Mouse (Mus musculus) heart, embryonic 14.5 days (tissue): Measurements from ENCODE around the gene Adcy5. TPM values are rescaled to one million over a fixed set of nuclear protein-coding genes. Genes with fewer than 3 reads are reported as not detected.

Source experiments
- ATAC-seq: fragments of 200-750 bp; cut with Nextera tagmentation; 2 replicates; pipeline ENCODE4 v1.8.0; 2017; ENCODE audit warnings: low read depth, moderate TSS enrichment; ENCODE audit not compliant: insufficient number of reproducible peaks, insufficient read depth, low FRiP score
- H3K27ac ChIP-seq, 2 experiments: fragments of 200-500 bp in 1 of 2; fragments of 300-500 bp in 1 of 2; sonication (generic) in 1 of 2; replicated peaks in 1 of 2; 2 replicates each; pipeline ENCODE4 v1.5.1; 2012 to 2014; ENCODE audit warnings: low read depth in 2 of 2, low read length in 2 of 2, control low read depth in 1 of 2, mild to moderate bottlenecking in 1 of 2, mixed read lengths in 1 of 2; ENCODE audit not compliant: control insufficient read depth in 1 of 2, insufficient read depth in 1 of 2
- H3K27me3 ChIP-seq: fragments of 300-500 bp; sonication (generic); 2 replicates; pipeline ENCODE4 v1.6.1; 2014; ENCODE audit warnings: mild to moderate bottlenecking, low read length, control low read depth; ENCODE audit not compliant: control insufficient read depth, insufficient read depth
- H3K36me3 ChIP-seq: fragments of 300-500 bp; sonication (generic); 2 replicates; pipeline ENCODE4 v1.6.1; 2014; ENCODE audit warnings: mild to moderate bottlenecking, control low read depth, low read length, mixed read lengths; ENCODE audit not compliant: control insufficient read depth, insufficient read depth
- H3K4me1 ChIP-seq, 2 experiments: fragments of 200-500 bp in 1 of 2; fragments of 300-500 bp in 1 of 2; sonication (generic) in 1 of 2; 2 replicates each; pipeline ENCODE4 v1.6.1; 2012 to 2014; ENCODE audit warnings: low read length in 2 of 2, control low read depth in 1 of 2, mixed read lengths in 1 of 2; ENCODE audit not compliant: control insufficient read depth in 2 of 2, insufficient read depth in 2 of 2
- H3K4me2 ChIP-seq: fragments of 300-500 bp; sonication (generic); 2 replicates; pipeline ENCODE4 v1.6.1; 2014; ENCODE audit warnings: mild to moderate bottlenecking, low read length
- H3K4me3 ChIP-seq, 2 experiments: fragments of 200-500 bp in 1 of 2; fragments of 300-500 bp in 1 of 2; sonication (generic) in 1 of 2; 2 replicates each; pipeline ENCODE4 v1.5.1; 2012 to 2014; ENCODE audit warnings: low read length in 2 of 2, mild to moderate bottlenecking in 2 of 2, control low read depth in 1 of 2, low read depth in 1 of 2, moderate library complexity in 1 of 2; ENCODE audit not compliant: control insufficient read depth in 1 of 2, insufficient read depth in 1 of 2
- H3K9ac ChIP-seq: fragments of 300-500 bp; sonication (generic); 2 replicates; pipeline ENCODE4 v1.6.1; 2014; ENCODE audit warnings: mild to moderate bottlenecking, low read length
- H3K9me3 ChIP-seq: fragments of 300-500 bp; sonication (generic); 2 replicates; pipeline ENCODE4 v1.6.1; 2016; ENCODE audit warnings: low read length, control low read depth; ENCODE audit not compliant: control insufficient read depth
- WGBS: fragments of 180-500 bp; shearing (Covaris S2); extraction: QIAGEN DNeasy Blood & Tissue Kit; methylation state at CpG from one replicate; pipeline ENCODE4 v1.1.7; 2014; 5-methylcytosine and 5-hydroxymethylcytosine counted together
- polyA plus RNA-seq: library from polyadenylated mRNA; unstranded; fragments of >200 nt; fragmentation: Nextera tagmentation; extraction: Ambion mirVana; gene quantifications from 2 replicates; pipeline ENCODE4 v1.2.1, GENCODE M21; 2014

The Adcy5 gene
- polyA plus RNA-seq, 1 experiment from 2014 or later: 11.4 TPM

- 75% methylated on average over 7 of the region's 7 CpGs for WGBS
- ATAC-seq: no peak
- Histone ChIP-seq H3K27me3 (no peaks in the 10 kb centered on the region), H3K4me2 (no peak overlapping the region), H3K9ac (no peak overlapping the region), H3K4me3 (no peak overlapping the region), H3K9me3 (peaks cover 6% of the 10 kb centered on the region; the same call in 1 of the 2 replicates), H3K27ac (no peak overlapping the region), H3K4me1 (peaks cover 12 to 15% of the 10 kb centered on the region in 2 experiments), H3K36me3 (no peaks in the 10 kb centered on the region)
Observed at GRCm38 (mm10) chr16:35116328-35116956, 38.2 kb upstream of the Adcy5 start.

GRCm38 (mm10) chr16:35117436-35117835 lies 37.2 kb upstream of the Adcy5 start:
- Histone ChIP-seq H3K27ac (no peak overlapping the region), H3K4me3 (no peak overlapping the region), H3K4me1 (peaks cover 11 to 15% of the 10 kb centered on the region in 2 experiments), H3K9me3 (peaks cover 6% of the 10 kb centered on the region; the same call in 1 of the 2 replicates), H3K27me3 (no peaks in the 10 kb centered on the region), H3K36me3 (no peaks in the 10 kb centered on the region), H3K4me2 (no peak overlapping the region), H3K9ac (no peak overlapping the region)
- 33% methylated on average over 7 of the region's 7 CpGs for WGBS
- no peak; the same call in 1 of the 2 replicates for ATAC-seq

- Histone ChIP-seq H3K4me1 (peaks cover 13 to 15% of the 10 kb centered on the region in 2 experiments), H3K4me3 (no peak overlapping the region), H3K27me3 (no peaks in the 10 kb centered on the region), H3K4me2 (no peak overlapping the region), H3K9ac (no peak overlapping the region), H3K9me3 (peaks cover 6% of the 10 kb centered on the region; the same call in 1 of the 2 replicates), H3K27ac (no peak overlapping the region), H3K36me3 (no peaks in the 10 kb centered on the region)
- no peak for ATAC-seq
- 37% methylated on average over 4 of the region's 4 CpGs for WGBS
Observed at GRCm38 (mm10) chr16:35120603-35121002, 34.1 kb upstream of the Adcy5 start.

GRCm38 (mm10) chr16:35127270-35127669 lies 27.4 kb upstream of the Adcy5 start:
- no peak overlapping the region for H3K4me2 ChIP-seq
- no peaks in the 10 kb centered on the region for H3K9me3 ChIP-seq
- H3K4me1 ChIP-seq: peaks cover 4 to 8% of the 10 kb centered on the region in 2 experiments; a peak in 3 of 4 replicates
- H3K9ac ChIP-seq: no peak overlapping the region
- H3K27ac ChIP-seq: no peak overlapping the region
- no peak overlapping the region for H3K4me3 ChIP-seq
- H3K36me3 ChIP-seq: no peaks in the 10 kb centered on the region
- no peaks in the 10 kb centered on the region for H3K27me3 ChIP-seq
- ATAC-seq: no peak
- 89% methylated on average over 5 of the region's 5 CpGs for WGBS

GRCm38 (mm10) chr16:35130172-35130571 lies 24.5 kb upstream of the Adcy5 start:
- H3K9ac ChIP-seq: no peak overlapping the region
- H3K27ac ChIP-seq: no peak overlapping the region
- H3K36me3 ChIP-seq: no peaks in the 10 kb centered on the region
- H3K4me2 ChIP-seq: no peak overlapping the region
- no peak overlapping the region for H3K4me3 ChIP-seq
- H3K4me1 ChIP-seq: peaks cover 4 to 6% of the 10 kb centered on the region in 2 experiments; a peak in 3 of 4 replicates
- H3K9me3 ChIP-seq: no peaks in the 10 kb centered on the region
- H3K27me3 ChIP-seq: no peaks in the 10 kb centered on the region
- 53% methylated on average over 3 of the region's 3 CpGs for WGBS
- ATAC-seq: no peak

- Histone ChIP-seq H3K4me3 (no peak overlapping the region), H3K27me3 (no peaks in the 10 kb centered on the region), H3K36me3 (no peaks in the 10 kb centered on the region), H3K4me1 (peaks cover 9 to 11% of the 10 kb centered on the region in 2 experiments), H3K9ac (no peak overlapping the region), H3K27ac (no peak overlapping the region), H3K9me3 (no peaks in the 10 kb centered on the region), H3K4me2 (no peak overlapping the region)
- 83% methylated on average over 6 of the region's 6 CpGs for WGBS
- ATAC-seq: no peak
Observed at GRCm38 (mm10) chr16:35139416-35139815, 15.3 kb upstream of the Adcy5 start.

GRCm38 (mm10) chr16:35139873-35140619 lies 14.6 kb upstream of the Adcy5 start:
- 19% methylated on average over 11 of the region's 11 CpGs for WGBS
- Histone ChIP-seq H3K27ac (peak overlapping the region; percentile 4 to 10; a peak in 1 of 4 replicates), H3K9me3 (no peaks in the 10 kb centered on the region), H3K4me1 (peaks cover 9 to 11% of the 10 kb centered on the region in 2 experiments), H3K4me2 (peak overlapping the region; percentile 22), H3K9ac (0 out of 2 replicates have a peak overlapping the region, but pooled peaks have one; percentile 17), H3K4me3 (no peak overlapping the region), H3K27me3 (no peaks in the 10 kb centered on the region), H3K36me3 (no peaks in the 10 kb centered on the region)
- 0 out of 2 replicates have a peak, but pooled peaks have one; percentile 64 for ATAC-seq
